Mouse (Mus musculus) cerebellum, adult 9-10 months (tissue): Measurements from ENCODE around the gene Abca13.

Source experiments
- DNase-seq: peaks from one replicate; pipeline ENCODE4 v3.0.0; 2022

Abca13 gene

GRCm38 (mm10) chr11:9536811-9537210, 345.1 kb downstream of the Abca13 start:
- DNase-seq, result no peak

- DNase-seq, result no peak
Observed at GRCm38 (mm10) chr11:9538328-9538727, 346.6 kb downstream of the Abca13 start.

- peak; percentile 3 for DNase-seq
Observed at GRCm38 (mm10) chr11:9560026-9560425, 368.3 kb downstream of the Abca13 start.

- no peak for DNase-seq
Observed at GRCm38 (mm10) chr11:9568302-9568701, 376.6 kb downstream of the Abca13 start.

- no peak for DNase-seq
Observed at GRCm38 (mm10) chr11:9570319-9570718, 378.6 kb downstream of the Abca13 start.

- DNase-seq, result no peak
Observed at GRCm38 (mm10) chr11:9574894-9575293, 383.2 kb downstream of the Abca13 start.

- DNase-seq, result no peak
Observed at GRCm38 (mm10) chr11:9591757-9592316, 400.1 kb downstream of the Abca13 start.

- no peak for DNase-seq
Observed at GRCm38 (mm10) chr11:9597299-9597698, 405.6 kb downstream of the Abca13 start.

- no peak for DNase-seq
Observed at GRCm38 (mm10) chr11:9601096-9601495, 409.4 kb downstream of the Abca13 start.

GRCm38 (mm10) chr11:9602137-9602536, 410.4 kb downstream of the Abca13 start:
- no peak for DNase-seq

GRCm38 (mm10) chr11:9608249-9608648, 416.5 kb downstream of the Abca13 start:
- DNase-seq, result no peak

GRCm38 (mm10) chr11:9609075-9609474, 417.3 kb downstream of the Abca13 start:
- DNase-seq, result no peak

GRCm38 (mm10) chr11:9616133-9616532, 424.4 kb downstream of the Abca13 start:
- DNase-seq, result no peak

GRCm38 (mm10) chr11:9616665-9617064, 424.9 kb downstream of the Abca13 start:
- DNase-seq, result no peak

- no peak for DNase-seq
Observed at GRCm38 (mm10) chr11:9619986-9620385, 428.2 kb downstream of the Abca13 start.

GRCm38 (mm10) chr11:9622888-9623287, 431.1 kb downstream of the Abca13 start:
- no peak for DNase-seq

GRCm38 (mm10) chr11:9624753-9625152, 433.0 kb downstream of the Abca13 start:
- no peak for DNase-seq

- no peak for DNase-seq
Observed at GRCm38 (mm10) chr11:9625812-9626211, 434.1 kb downstream of the Abca13 start.

- DNase-seq, result no peak
Observed at GRCm38 (mm10) chr11:9647272-9647671, 455.5 kb downstream of the Abca13 start.

GRCm38 (mm10) chr11:9647991-9648390, 456.2 kb downstream of the Abca13 start:
- no peak for DNase-seq

GRCm38 (mm10) chr11:9666648-9667255, 475.0 kb downstream of the Abca13 start:
- no peak for DNase-seq

- DNase-seq, result no peak
Observed at GRCm38 (mm10) chr11:9669430-9669829, 477.7 kb downstream of the Abca13 start.

- no peak for DNase-seq
Observed at GRCm38 (mm10) chr11:9684952-9685351, 493.2 kb downstream of the Abca13 start.

GRCm38 (mm10) chr11:9705190-9705589, 513.4 kb downstream of the Abca13 start:
- no peak for DNase-seq
